Mouse (Mus musculus) G1E (cell line): ENCODE results near the gene Krt76. TPM values are rescaled to one million over a fixed set of nuclear protein-coding genes. Genes with fewer than 3 reads are reported as not detected.

Source experiments
- ATAC-seq: 2 replicates; pipeline ENCODE4 v1.8.0; 2016; ENCODE audit warnings: mild to moderate bottlenecking; ENCODE audit not compliant: insufficient number of reproducible peaks, poor library complexity, low FRiP score, severe bottlenecking; ENCODE audit errors: extremely low read depth
- DNase-seq: peaks from one replicate; pipeline ENCODE4 v3.0.0; 2012; ENCODE audit warnings: low spot score
- H3K27me3 ChIP-seq: 2 replicates; pipeline ENCODE4 v1.6.1; 2012; ENCODE audit warnings: mild to moderate bottlenecking, low read length, inconsistent platforms; ENCODE audit not compliant: insufficient read depth
- H3K36me3 ChIP-seq: replicated peaks from 2 replicates; pipeline ENCODE3; 2012; ENCODE audit warnings: mild to moderate bottlenecking, inconsistent platforms
- H3K4me1 ChIP-seq: 2 replicates; pipeline ENCODE4 v1.6.1; 2012; ENCODE audit warnings: low read depth, low read length, inconsistent platforms, mixed read lengths; ENCODE audit not compliant: insufficient read depth
- H3K4me3 ChIP-seq: 2 replicates; pipeline ENCODE4 v1.5.1; 2012; ENCODE audit warnings: low read depth, mild to moderate bottlenecking, inconsistent platforms, low read length, moderate library complexity, mixed read lengths
- H3K9me3 ChIP-seq: replicated peaks from 2 replicates; pipeline ENCODE4 v1.6.1; 2012; ENCODE audit warnings: inconsistent platforms
- CTCF ChIP-seq: IDR thresholded peaks from 2 replicates; pipeline ENCODE4 v1.5.1; 2012; ENCODE audit warnings: low read depth, low read length, inconsistent platforms, mixed read lengths
- GATA1 ChIP-seq: IDR thresholded peaks from 2 replicates; pipeline ENCODE4 v1.6.1; 2012; ENCODE audit warnings: borderline replicate concordance, low read length, inconsistent platforms, mixed read lengths
- GATA2 ChIP-seq: IDR thresholded peaks from 2 replicates; pipeline ENCODE4 v1.6.1; 2012; ENCODE audit warnings: low read depth, low read length, inconsistent platforms, borderline replicate concordance
- POLR2AphosphoS5 ChIP-seq: IDR thresholded peaks from 2 replicates; pipeline ENCODE4 v1.6.1; 2012; ENCODE audit warnings: low read depth, low read length, inconsistent platforms; ENCODE audit not compliant: insufficient replicate concordance
- TAL1 ChIP-seq: conservative IDR thresholded peaks from 2 replicates; pipeline ENCODE4 v1.6.1; 2012; ENCODE audit warnings: low read depth, low read length, inconsistent platforms, mixed read lengths
- polyA plus RNA-seq: library from polyadenylated mRNA; stranded (reverse); fragments of >175 nt; gene quantifications from 2 replicates; pipeline ENCODE4 v1.2.3, GENCODE M21; 2012
- total RNA-seq, 2 experiments: library from RNA; stranded (forward) in 1 of 2; stranded (reverse) in 1 of 2; fragments of 200-1000 nt in 1 of 2; fragments of >200 nt in 1 of 2; fragmentation: Nextera tagmentation in 1 of 2; gene quantifications; 2 replicates each; pipeline ENCODE4 v1.2.3; 2014 to 2017

Krt76 gene
- total and polyA plus RNA-seq, 3 experiments = 0.05 TPM; not detected in 2

DNA sequence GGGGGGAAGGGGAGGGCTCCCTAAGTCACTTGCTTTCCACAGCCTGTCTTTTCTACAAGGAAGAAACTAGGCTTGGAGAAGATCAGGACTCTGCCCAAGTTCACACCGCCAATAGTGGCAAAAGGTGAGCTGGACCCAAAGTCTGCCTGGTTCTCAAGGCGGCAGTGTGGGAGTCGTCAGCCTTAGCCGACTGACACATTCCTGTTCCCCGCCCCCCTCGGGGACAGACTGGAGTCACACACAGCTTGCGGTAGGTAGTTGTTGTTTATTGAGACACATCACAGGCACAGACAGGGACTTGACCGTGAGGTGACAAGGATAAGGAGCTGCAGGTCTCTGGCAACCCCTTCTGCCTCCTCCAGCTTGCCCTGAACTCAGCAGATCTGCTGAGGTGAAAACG lies 36.4 kb upstream of the Krt76 start:
- no peaks in the 10 kb centered on the region for H3K36me3 ChIP-seq
- TF ChIP-seq CTCF (no peak), TAL1 (no peak), GATA1 (no peak), GATA2 (no peak)
- H3K4me1 ChIP-seq = no peaks in the 10 kb centered on the region
- peaks cover 35% of the 10 kb centered on the region for H3K9me3 ChIP-seq
- DNase-seq (no peak), ATAC-seq (no peak)
- H3K4me3 ChIP-seq = no peak overlapping the region
- H3K27me3 ChIP-seq = no peaks in the 10 kb centered on the region; the same call in 1 of the 2 replicates

DNA sequence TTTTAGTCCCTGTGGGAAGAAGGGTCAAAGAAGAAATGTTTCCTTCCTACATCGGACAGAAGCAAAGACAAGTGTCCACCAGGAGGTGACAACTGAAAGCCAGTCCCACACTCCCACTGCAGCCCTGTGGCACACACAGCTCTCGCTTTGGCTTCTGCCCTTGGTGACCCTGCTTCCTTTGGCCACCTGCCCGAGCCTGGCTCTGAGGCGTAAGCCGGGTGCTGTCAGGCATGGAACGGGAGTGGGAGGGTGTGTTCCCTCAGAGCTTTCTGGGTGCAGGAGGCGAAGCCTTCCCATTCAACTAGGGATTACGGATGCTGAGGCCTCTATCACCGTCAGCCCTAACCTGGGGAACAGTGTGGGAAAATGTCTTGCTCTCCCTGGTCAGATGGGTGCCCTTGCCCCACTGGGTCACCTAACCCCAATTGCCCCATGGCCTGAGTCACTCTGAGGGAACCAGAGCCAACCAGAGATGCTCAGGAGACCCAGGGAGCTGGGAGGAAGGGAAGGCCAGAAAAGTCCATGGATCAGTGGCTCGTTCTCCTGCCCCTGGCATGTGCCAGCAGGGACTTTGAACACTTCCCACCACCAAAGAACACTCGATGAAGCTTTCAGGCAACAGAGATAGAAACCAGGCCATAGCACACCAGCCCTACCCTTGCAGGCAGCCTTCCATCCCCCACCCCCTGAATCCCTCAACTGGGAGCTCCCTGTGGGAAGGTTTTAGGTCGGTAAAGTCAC lies 34.8 kb upstream of the Krt76 start:
- no peak for TF ChIP-seq GATA1
- no peak for TF ChIP-seq POLR2AphosphoS5
- no peak for TF ChIP-seq TAL1
- no peak for TF ChIP-seq GATA2
- no peak for TF ChIP-seq CTCF
- DNase-seq (no peak), ATAC-seq (no peak)
- no peaks in the 10 kb centered on the region; the same call in 1 of the 2 replicates for H3K27me3 ChIP-seq
- H3K4me1 ChIP-seq = no peaks in the 10 kb centered on the region
- no peaks in the 10 kb centered on the region for H3K36me3 ChIP-seq
- peaks cover 35% of the 10 kb centered on the region for H3K9me3 ChIP-seq
- no peak overlapping the region for H3K4me3 ChIP-seq

DNA sequence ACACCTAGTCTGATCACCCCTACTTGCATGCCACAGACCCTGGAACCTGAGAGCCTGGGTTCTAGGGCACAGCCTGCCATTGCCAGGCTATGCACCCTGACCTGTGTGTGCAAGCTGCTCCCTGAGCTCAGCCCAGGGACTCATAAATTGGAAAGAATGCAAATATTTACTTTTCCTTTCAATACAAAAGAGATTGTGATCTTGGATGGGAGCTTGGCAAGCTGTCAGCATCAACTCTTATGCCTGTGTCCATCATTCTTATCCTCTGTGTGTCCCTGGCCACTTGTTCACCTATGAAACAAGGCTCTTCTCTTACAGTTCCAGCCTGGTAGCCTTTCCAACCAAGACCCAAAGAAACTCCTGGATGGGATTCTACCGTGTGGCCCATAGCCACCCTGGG lies 32.3 kb upstream of the Krt76 start:
- ATAC-seq (no peak), DNase-seq (no peak)
- no peaks in the 10 kb centered on the region; the same call in 1 of the 2 replicates for H3K27me3 ChIP-seq
- TF ChIP-seq GATA2 = no peak
- TF ChIP-seq CTCF = no peak
- no peak for TF ChIP-seq TAL1
- TF ChIP-seq POLR2AphosphoS5 = no peak
- no peak for TF ChIP-seq GATA1
- H3K9me3 ChIP-seq = peaks cover 30% of the 10 kb centered on the region
- no peaks in the 10 kb centered on the region for H3K4me1 ChIP-seq
- no peaks in the 10 kb centered on the region for H3K36me3 ChIP-seq
- no peak overlapping the region for H3K4me3 ChIP-seq

DNA sequence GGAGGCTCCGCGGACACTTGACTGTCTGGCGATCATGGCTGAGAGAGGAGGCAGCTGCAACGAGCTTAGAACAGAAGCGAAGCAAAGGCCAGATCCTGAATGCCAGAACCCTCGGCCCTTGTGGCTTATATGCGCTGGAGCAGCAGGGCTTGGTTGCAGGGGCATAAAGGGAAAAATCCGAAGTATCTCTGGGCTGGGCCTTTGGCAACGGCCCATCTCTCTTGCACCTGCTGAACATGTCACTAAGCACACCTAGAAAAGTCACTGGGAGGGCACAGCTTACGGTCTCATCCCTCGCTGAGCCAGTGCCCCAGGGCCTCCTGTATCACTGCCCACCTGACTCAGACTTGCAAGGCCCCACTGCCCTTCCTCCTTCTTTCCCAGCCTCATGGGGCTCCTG lies 31.9 kb upstream of the Krt76 start, which contains the start of gene Krt4:
TSS of gene Krt4 (minus strand) at position 101 of the 400 bp plus-strand sequence.
- Histone ChIP-seq H3K27me3 (no peaks in the 10 kb centered on the region; the same call in 1 of the 2 replicates), H3K4me1 (no peaks in the 10 kb centered on the region), H3K9me3 (peaks cover 30% of the 10 kb centered on the region), H3K36me3 (no peaks in the 10 kb centered on the region), H3K4me3 (no peak within 1 kb of the TSS)
- ATAC-seq = no peak
- DNase-seq = no peak
- TF ChIP-seq GATA1 (no peak), CTCF (no peak), POLR2AphosphoS5 (no peak), GATA2 (no peak), TAL1 (no peak)

DNA sequence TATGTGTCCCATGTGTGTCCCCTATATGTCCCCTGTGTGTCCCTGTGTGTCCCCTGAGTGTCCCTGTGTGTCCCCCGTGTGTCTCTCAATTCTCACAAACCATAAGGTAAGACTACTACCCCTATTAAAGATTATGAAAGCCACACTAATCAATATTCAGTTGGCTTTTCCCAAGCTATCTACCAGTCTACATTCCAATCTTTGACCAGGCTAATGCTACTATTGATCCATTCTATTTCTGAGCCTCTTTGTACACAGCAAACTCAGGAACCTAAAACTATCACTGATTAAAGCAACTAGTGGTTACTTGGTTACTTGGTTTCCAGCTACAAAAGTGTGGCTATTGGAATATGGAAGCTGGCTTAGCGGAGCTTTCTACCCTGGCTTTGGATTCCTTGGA lies 29.6 kb upstream of the Krt76 start:
- no peak for DNase-seq
- no peaks in the 10 kb centered on the region; the same call in 1 of the 2 replicates for H3K27me3 ChIP-seq

DNA sequence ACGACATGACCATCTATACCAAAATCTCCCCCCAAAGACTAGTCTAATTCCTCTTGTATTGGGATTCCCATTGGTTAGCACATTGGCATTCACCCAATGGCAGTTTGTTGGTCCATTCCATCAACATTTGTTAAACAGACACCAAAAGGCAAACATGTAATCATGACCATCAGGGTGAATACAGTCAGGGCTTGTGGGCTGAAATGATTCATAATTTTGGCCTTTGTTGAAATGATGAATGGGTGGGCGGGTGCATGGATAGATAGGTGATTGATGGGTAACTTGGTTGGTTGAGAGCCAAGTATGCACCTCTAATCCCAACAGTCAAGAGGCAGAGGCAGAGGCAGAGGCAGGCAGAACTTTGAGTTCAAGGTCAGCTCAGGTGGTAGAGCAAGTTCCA lies 23.4 kb upstream of the Krt76 start:
- no peak for DNase-seq
- H3K4me3 ChIP-seq = no peak overlapping the region
- ATAC-seq = no peak
- H3K27me3 ChIP-seq = no peaks in the 10 kb centered on the region
- peaks cover 13% of the 10 kb centered on the region for H3K9me3 ChIP-seq
- H3K4me1 ChIP-seq = no peaks in the 10 kb centered on the region
- TF ChIP-seq GATA2 = no peak
- TF ChIP-seq CTCF = no peak
- no peak for TF ChIP-seq TAL1
- no peak for TF ChIP-seq POLR2AphosphoS5
- TF ChIP-seq GATA1 = no peak
- H3K36me3 ChIP-seq = no peaks in the 10 kb centered on the region

More for the DNA sequence above, 29.6 kb upstream of the Krt76 start:
- TF ChIP-seq CTCF (no peak), GATA2 (no peak), POLR2AphosphoS5 (no peak), TAL1 (no peak), GATA1 (no peak)
- Histone ChIP-seq H3K36me3 (no peaks in the 10 kb centered on the region), H3K9me3 (peaks cover 27% of the 10 kb centered on the region), H3K4me1 (no peaks in the 10 kb centered on the region), H3K4me3 (no peak overlapping the region)
- ATAC-seq = no peak
